Mouse (Mus musculus) heart, postnatal 25 days (tissue): ENCODE measurements around the gene Zfp385c. TPM values are rescaled to one million over a fixed set of nuclear protein-coding genes. Genes with fewer than 3 reads are reported as not detected.
"Not testable (repeated sequence)": the region's sequence is repeated elsewhere in the genome, so short reads cannot be mapped to it uniquely, and the experiment has no call there.

Source experiments
- DNase-seq: peaks from one replicate; pipeline ENCODE4 v3.0.0; 2022; ENCODE audit warnings: low spot score
- intact Hi-C: fragments of 180-260 bp; cut with DNase I; formaldehyde crosslinking; loops from one replicate; pipeline ENCODE4 v1.15.1; 2025
- total RNA-seq, 2 experiments: library from RNA; stranded (reverse); gene quantifications; 2 replicates each; pipeline ENCODE4 v1.2.3; 2021

Gene Zfp385c
- total RNA-seq, 2 experiments from 2014 or later, result 0.31 to 0.47 TPM

- intact Hi-C loops, result no loop called here
- no peak for DNase-seq
Observed at GRCm38 (mm10) chr11:100701301-100701700, 9.0 kb upstream of the Zfp385c start.

GRCm38 (mm10) chr11:100700710-100701109 is 8.5 kb upstream of the Zfp385c start:
- DNase-seq, result no peak
- intact Hi-C loops, result no loop called here

- no peak for DNase-seq
- intact Hi-C loops, result loop anchor here (5.0 kb wide), 1 partner anchor 211 kb away; no protein-coding TSS in a partner anchor
Observed at GRCm38 (mm10) chr11:100697921-100698320, 5.7 kb upstream of the Zfp385c start.

- intact Hi-C loops, result loop anchor here (1.0 to 5.0 kb wide), 3 partner anchors 68 to 208 kb away; no protein-coding TSS in a partner anchor
- no peak for DNase-seq
Observed at GRCm38 (mm10) chr11:100694926-100695325, 2.7 kb upstream of the Zfp385c start.

- DNase-seq, result no peak
- intact Hi-C loops, result no loop called here
Observed at GRCm38 (mm10) chr11:100693154-100693553, 899 bp upstream of the Zfp385c start.

- DNase-seq, result no peak
- intact Hi-C loops, result no loop called here
Observed at GRCm38 (mm10) chr11:100690389-100690788, 1.9 kb downstream of the Zfp385c start.

GRCm38 (mm10) chr11:100688443-100688842 is 3.8 kb downstream of the Zfp385c start:
- intact Hi-C loops, result no loop called here
- DNase-seq, result no peak

- DNase-seq, result no peak
- intact Hi-C loops, result no loop called here
Observed at GRCm38 (mm10) chr11:100687265-100687664, 5.0 kb downstream of the Zfp385c start.

GRCm38 (mm10) chr11:100685371-100685770 is 6.9 kb downstream of the Zfp385c start:
- DNase-seq, result no peak
- intact Hi-C loops, result no loop called here

GRCm38 (mm10) chr11:100684084-100684483 is 8.2 kb downstream of the Zfp385c start:
- intact Hi-C loops, result no loop called here
- no peak for DNase-seq

GRCm38 (mm10) chr11:100682526-100682925 is 9.7 kb downstream of the Zfp385c start:
- intact Hi-C loops, result no loop called here
- DNase-seq, result no peak

GRCm38 (mm10) chr11:100681826-100682225 is 10.4 kb downstream of the Zfp385c start:
- no peak for DNase-seq
- intact Hi-C loops, result no loop called here

GRCm38 (mm10) chr11:100677810-100678209 is 14.4 kb downstream of the Zfp385c start:
- no peak for DNase-seq
- intact Hi-C loops, result no loop called here

- DNase-seq, result peak; percentile 56
- intact Hi-C loops, result no loop called here
Observed at GRCm38 (mm10) chr11:100673169-100673568, 19.1 kb downstream of the Zfp385c start.

GRCm38 (mm10) chr11:100671956-100672355 is 20.3 kb downstream of the Zfp385c start:
- intact Hi-C loops, result no loop called here
- peak; percentile 29 for DNase-seq

- DNase-seq, result no peak
Observed at GRCm38 (mm10) chr11:100671049-100671448, 21.2 kb downstream of the Zfp385c start.

GRCm38 (mm10) chr11:100659806-100660205 is 32.4 kb downstream of the Zfp385c start:
- DNase-seq, result no peak
- intact Hi-C loops, result no loop called here

More at GRCm38 (mm10) chr11:100671049-100671448, 21.2 kb downstream of the Zfp385c start:
- intact Hi-C loops, result no loop called here

GRCm38 (mm10) chr11:100656458-100656857 is 35.8 kb downstream of the Zfp385c start:
- DNase-seq, result no peak
- intact Hi-C loops, result no loop called here

- DNase-seq, intact Hi-C loops: not testable (repeated sequence)
Observed at GRCm38 (mm10) chr11:100655589-100655988, 36.7 kb downstream of the Zfp385c start.

- intact Hi-C loops, result no loop called here
- no peak for DNase-seq
Observed at GRCm38 (mm10) chr11:100651748-100652147, 40.5 kb downstream of the Zfp385c start.

- intact Hi-C loops, result no loop called here
- DNase-seq, result no peak
Observed at GRCm38 (mm10) chr11:100651205-100651604, 41.0 kb downstream of the Zfp385c start.

- intact Hi-C loops, result no loop called here
- no peak for DNase-seq
Observed at GRCm38 (mm10) chr11:100648405-100648804, 43.9 kb downstream of the Zfp385c start.
